In the genomic region with DNA sequence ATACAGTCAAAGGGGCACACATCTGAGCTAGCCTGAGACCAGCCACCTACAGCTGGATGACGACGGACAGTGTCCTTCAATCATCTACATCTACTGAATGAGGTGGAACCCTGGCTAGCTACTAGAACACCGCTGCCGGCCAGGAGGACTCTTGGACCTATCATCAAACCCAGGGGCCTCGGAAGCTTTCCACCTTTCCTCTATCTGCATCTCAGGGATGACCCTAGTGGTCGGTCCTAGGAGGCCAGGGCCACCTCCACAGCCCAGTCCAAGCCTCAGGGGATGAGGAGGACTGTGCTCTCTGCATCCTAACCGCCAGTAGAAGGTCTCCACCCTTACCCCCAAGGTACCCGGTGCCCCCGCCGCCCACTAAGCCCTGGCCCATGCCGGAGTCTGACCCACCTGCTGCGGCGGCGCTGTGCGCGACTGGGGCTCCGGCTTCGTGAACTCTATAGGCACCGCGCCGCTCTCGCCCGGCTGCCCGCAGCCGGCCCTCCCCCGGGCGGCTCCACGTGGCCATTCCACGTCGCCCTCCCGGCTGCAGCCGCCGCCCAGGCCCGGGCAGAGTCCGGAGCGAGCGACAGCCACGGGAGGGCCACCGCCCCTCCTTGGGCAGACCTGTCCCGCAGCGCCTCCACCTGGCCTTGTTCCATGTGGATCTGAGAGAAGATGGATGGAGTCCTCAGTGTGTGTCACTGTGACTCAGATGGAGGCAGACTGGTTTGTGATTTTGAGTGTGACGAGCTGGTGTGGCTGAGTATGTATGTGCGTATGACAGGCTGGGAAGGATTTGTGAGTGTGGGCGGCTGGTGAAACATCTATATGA, we compare ENCODE assay signal across 8 mouse cellular contexts. TPM values are rescaled to one million over a fixed set of nuclear protein-coding genes. Genes with fewer than 3 reads are reported as not detected.
DNase-seq lines count a peak whose midpoint lies in the region; ATAC-seq and TF ChIP-seq lines count a peak whose summit lies in the region.

A gene (minus strand): TSS at position 636 of the 826 bp plus-strand sequence.

- H3K27ac ChIP-seq in gastrocnemius, adult 2 months, result peak within 1 kb of the TSS; percentile 64
- H3K27ac ChIP-seq in intestine, postnatal 0 days (ENCODE audit: low read depth, low read length), result peak within 1 kb of the TSS; percentile 95
- H3K27ac ChIP-seq in small intestine, adult 2 months (ENCODE audit: insufficient read depth, low read depth, low read length), result peak within 1 kb of the TSS; percentile 91

- no peaks in the 10 kb centered on the region for H3K9me3 ChIP-seq in intestine, postnatal 0 days (ENCODE audit: control insufficient read depth)

- DNase-seq in heart, adult 11 months, result peak; percentile 95
- DNase-seq in heart, postnatal 25 days (ENCODE audit: low spot score), result no peak
- peak; percentile 75 to 77 for DNase-seq in cerebellum, postnatal 14 days
- peak; percentile 77 for DNase-seq in gastrocnemius, adult 2 months
- DNase-seq in left cerebral cortex, postnatal 25 days (ENCODE audit: low spot score in 2 of 2), result peak; percentile 76 to 93

- H3K36me3 ChIP-seq in intestine, postnatal 0 days (ENCODE audit: control insufficient read depth, insufficient read depth), result no peaks in the 10 kb centered on the region
- H3K36me3 ChIP-seq in small intestine, adult 2 months (ENCODE audit: control insufficient read depth, insufficient read depth, low read length), result no peaks in the 10 kb centered on the region

- H3K4me1 ChIP-seq in intestine, postnatal 0 days (replicated peaks; ENCODE audit: control insufficient read depth, insufficient read depth, low read length), result no peaks in the 10 kb centered on the region
- H3K4me1 ChIP-seq in small intestine, adult 2 months (ENCODE audit: control insufficient read depth, insufficient read depth, insufficient read length, low read length), result peaks cover 13% of the 10 kb centered on the region; the same call in 1 of the 2 replicates

- ATAC-seq in intestine, postnatal 0 days, result peak; percentile 76
- ATAC-seq in megakaryocyte-erythroid progenitor cell, adult 5-6 weeks (replicated peaks; ENCODE audit: low FRiP score, low TSS enrichment, poor library complexity, severe bottlenecking), result peak; percentile 35

- H3K9ac ChIP-seq in intestine, postnatal 0 days (ENCODE audit: low read depth, low read length), result peak within 1 kb of the TSS; percentile 54

- H3K4me3 ChIP-seq in gastrocnemius, adult 2 months, result peak within 1 kb of the TSS; percentile 70
- H3K4me3 ChIP-seq in intestine, postnatal 0 days (ENCODE audit: low read depth, low read length), result peak within 1 kb of the TSS; percentile 48
- peak within 1 kb of the TSS; percentile 69 for H3K4me3 ChIP-seq in small intestine, adult 2 months (ENCODE audit: low read depth, low read length)

- TF ChIP-seq CTCF in gastrocnemius, adult 2 months (IDR thresholded peaks at IDR 0.05), result peak; percentile 31; the same call in 1 of the 2 replicates
- TF ChIP-seq CTCF in intestine, postnatal 0 days (IDR thresholded peaks at IDR 0.05; ENCODE audit: low read depth), result peak; percentile 83
- TF ChIP-seq CTCF in small intestine, adult 2 months (IDR thresholded peaks at IDR 0.05; ENCODE audit: extremely low read depth, insufficient read length, insufficient replicate concordance, low read depth, low read length), result peak; percentile 51; the same call in 1 of the 2 replicates

- intact Hi-C loops in heart, postnatal 25 days (cut with DNase I), result no loop called here
- intact Hi-C loops in gastrocnemius, adult 2 months (cut with DNase I), result no loop called here
- intact Hi-C loops in left cerebral cortex, postnatal 25 days (cut with DNase I), result loop anchor here (5.0 kb wide), 1 partner anchor 47 kb away; no protein-coding TSS in a partner anchor

- 4% methylated on average over 44 of the region's 44 CpGs for WGBS in intestine, postnatal 0 days
- WGBS in small intestine, adult 2 months, result 5% methylated on average over 44 of the region's 44 CpGs

- peak within 1 kb of the TSS; percentile 74 for H3K4me2 ChIP-seq in intestine, postnatal 0 days (replicated peaks; ENCODE audit: low read depth)

- H3K27me3 ChIP-seq in intestine, postnatal 0 days (replicated peaks; ENCODE audit: control insufficient read depth, insufficient read depth, low read length), result no peaks in the 10 kb centered on the region
- no peaks in the 10 kb centered on the region for H3K27me3 ChIP-seq in small intestine, adult 2 months (ENCODE audit: control insufficient read depth, insufficient read depth, low read length)

- TF ChIP-seq POLR2A in small intestine, adult 2 months (IDR thresholded peaks at IDR 0.05; ENCODE audit: low read depth, low read length), result peak; percentile 49; the same call in 1 of the 2 replicates

RNA-seq across cellular contexts. Expression of the gene that starts here (rescaled TPM):
- under 1 TPM; 0.39 to 0.53 TPM for total RNA-seq in heart, postnatal 25 days (2021)
- 1 to 10 TPM; 2.0 to 2.9 TPM for total RNA-seq in gastrocnemius, adult 2 months (2021)
- polyA plus RNA-seq in intestine, postnatal 0 days (2015; fragmentation: Nextera tagmentation; extraction: Ambion mirVana), result 535 and 618 TPM in 2 replicates
- 10 to 100 TPM; 24.8 to 27.7 TPM for total RNA-seq in left cerebral cortex, postnatal 25 days (2021)
- total RNA-seq in megakaryocyte-erythroid progenitor cell, adult 5-6 weeks (2014; fragmentation: Nextera tagmentation), result 0.35 TPM in 1 of 2 replicates, not detected in the other
- total RNA-seq in megakaryocyte-erythroid progenitor cell, adult 5-6 weeks (2017), result 0.46 TPM in 1 of 2 replicates, not detected in the other
- polyA plus RNA-seq in small intestine, adult 2 months (2012; rRNA removed), result 219 and 481 TPM in 2 replicates

Comparison
In these comparisons a context has a peak if more than half of its experiments do, and no peak if none do; other contexts are left out.
1. RNA of the gene that starts here (total RNA-seq): 24.8 to 27.7 TPM in left cerebral cortex, postnatal 25 days; 2.0 to 2.9 TPM in gastrocnemius, adult 2 months, 0.39 to 0.53 TPM in heart, postnatal 25 days and 0.35 to 0.46 TPM in megakaryocyte-erythroid progenitor cell, adult 5-6 weeks; every median in the first group is over 4 times any median in the second.
2. Peak in ATAC-seq in megakaryocyte-erythroid progenitor cell, adult 5-6 weeks; RNA of the gene not detected or under 1 TPM.
3. CTCF ChIP-seq: peak in every context shown above with its lines; median percentile 83 in intestine, postnatal 0 days; 51 in small intestine, adult 2 months; 31 in gastrocnemius, adult 2 months.
4. Peak in every context shown above with its lines, with median percentiles within 50 percentile points of each other: H3K27ac ChIP-seq and H3K4me3 ChIP-seq.